Mouse (Mus musculus): Measurements from ENCODE around the gene Slc43a3.
A peak's percentile ranks its signal among the peaks of the same experiment; 100 is the strongest.

Gene Slc43a3

DNA sequence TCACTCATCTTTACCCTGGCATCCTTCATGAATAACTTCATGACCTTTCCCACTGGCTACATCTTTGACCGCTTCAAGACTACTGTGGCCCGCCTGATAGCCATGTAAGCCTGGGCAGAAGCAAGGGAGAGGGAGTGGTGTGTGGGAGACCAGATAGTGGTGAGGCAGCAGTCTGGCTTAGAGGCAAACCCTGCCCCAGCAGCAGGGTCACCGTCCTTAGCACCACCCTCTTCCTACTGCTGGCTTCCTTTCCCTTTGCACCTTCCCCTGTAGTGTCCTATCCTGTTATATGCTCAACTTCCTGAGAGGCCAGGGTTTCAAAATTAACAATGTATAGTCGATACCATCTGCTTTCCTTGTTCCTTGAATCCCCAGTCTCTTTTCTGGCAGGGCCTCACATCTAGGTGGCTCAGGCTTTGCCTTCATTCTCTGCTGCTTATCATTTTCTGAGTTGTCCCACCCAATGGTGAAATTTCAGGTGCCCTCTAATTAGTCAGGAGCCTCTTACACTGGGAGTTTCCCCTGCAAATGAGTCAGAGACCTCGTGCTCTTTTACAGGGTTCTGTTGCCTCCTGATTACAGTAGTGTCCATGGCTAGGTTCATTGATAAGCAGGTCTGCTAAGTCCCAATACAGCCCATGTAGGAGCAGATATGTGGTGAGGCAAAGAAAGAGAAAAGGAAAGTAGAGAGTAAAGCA is 2.0 kb downstream of the Slc43a3 start:
- DNase-seq: no peak

DNA sequence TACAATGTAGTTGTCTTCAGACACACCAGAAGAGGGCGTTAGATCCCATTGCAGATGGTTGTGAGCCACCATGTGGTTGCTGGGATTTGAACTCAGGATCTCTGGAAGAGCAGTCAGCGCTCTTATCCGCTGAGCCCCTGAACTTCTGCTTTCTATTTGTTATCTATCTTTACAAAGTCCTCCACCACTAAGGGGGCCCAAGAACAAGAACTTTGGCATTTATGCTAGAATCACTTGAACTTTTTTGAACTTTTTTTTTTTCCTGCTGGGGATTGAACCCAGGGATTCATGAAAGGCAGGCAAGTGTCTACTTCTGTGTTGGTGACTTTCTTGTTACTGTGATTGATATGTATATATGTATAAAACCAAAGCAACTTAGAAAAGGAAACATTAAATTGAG is 2.9 kb downstream of the Slc43a3 start:
- no peak for DNase-seq

DNA sequence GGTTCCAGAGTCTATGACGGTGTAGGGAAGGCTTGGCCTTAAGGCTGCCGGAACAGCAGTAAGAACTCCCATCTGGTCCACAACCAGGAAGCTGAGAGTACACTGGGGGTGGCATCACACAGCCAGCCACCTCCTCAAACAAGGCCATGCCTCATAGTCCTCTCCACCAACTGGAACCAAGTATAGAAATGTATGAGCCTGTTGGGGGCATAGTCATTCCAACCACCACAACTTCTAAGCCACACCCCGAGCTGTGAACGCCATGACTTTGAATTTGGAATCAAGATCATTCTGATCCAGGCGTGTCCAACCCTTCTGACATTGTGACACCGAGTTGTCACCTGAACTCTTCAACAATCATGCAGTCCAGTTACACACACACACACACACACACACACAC is 3.3 kb downstream of the Slc43a3 start:
- DNase-seq: no peak

DNA sequence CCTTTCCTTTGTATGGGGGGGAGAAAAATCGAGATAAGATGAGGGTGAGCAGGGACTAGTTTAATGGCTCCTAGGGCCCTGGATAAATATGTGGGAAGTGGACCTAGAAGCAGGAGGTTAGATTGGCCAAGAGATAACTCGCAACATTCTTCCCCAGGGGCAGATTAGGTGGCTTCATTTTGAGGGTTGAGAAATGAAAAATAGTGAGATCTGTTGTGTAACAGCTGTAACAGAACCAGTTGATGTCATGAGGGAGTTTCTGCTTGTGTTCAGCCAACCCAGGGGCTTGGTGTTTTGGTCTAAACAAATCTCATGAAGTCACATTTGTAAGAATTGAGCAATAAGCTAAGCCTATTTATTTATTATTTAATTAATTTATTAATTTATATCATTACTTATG is 5.0 kb downstream of the Slc43a3 start:
- no peak for DNase-seq

DNA sequence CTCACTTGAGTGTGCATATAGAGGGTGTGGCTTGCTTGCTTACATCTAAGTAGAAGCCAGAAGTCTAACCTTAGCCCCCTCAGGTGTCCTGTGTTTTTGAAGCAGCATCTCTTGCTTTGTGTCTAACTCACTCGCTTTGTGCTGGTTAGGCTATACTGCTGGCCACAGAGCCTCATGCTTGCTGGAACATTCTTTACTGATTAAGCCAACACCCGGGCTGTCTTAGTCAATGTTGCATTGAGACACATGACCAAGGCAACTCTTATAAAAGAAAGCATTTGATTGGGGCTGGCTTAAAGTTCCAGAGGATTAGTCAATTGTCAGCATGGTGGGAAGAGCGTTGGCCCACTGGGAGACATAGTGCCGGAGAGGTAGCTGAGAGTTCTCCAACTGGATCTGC is 5.4 kb downstream of the Slc43a3 start:
- DNase-seq: no peak

DNA sequence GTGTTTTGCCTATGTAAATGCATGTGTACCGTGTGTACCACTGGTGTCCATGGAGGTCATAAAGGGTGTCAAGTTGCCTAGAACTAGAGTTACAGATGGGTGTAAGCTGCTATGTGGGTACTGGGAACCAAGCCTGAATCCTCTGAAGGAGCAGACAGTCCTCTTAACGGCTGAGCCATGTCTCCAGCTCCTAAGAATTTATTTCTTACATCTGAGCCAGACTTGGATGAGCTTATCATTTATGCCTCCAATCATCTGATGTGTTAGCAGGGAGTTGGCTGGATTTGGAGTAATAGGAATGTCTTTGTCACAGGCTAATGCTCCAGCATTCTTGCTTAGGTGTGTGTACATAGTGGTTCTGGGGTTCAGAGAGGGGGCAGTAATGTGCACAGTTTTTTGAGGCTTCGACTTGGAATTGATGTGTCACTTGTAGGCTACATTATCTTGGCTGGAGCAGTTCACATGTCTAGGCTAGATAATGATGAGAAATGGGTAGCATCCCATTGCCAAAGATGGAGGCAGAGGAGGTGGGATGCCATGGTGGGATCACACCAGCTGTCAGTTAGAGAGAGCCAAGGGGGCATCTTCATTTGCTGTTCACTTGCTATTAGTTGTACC is 10.9 kb downstream of the Slc43a3 start:
- no peak for DNase-seq

DNA sequence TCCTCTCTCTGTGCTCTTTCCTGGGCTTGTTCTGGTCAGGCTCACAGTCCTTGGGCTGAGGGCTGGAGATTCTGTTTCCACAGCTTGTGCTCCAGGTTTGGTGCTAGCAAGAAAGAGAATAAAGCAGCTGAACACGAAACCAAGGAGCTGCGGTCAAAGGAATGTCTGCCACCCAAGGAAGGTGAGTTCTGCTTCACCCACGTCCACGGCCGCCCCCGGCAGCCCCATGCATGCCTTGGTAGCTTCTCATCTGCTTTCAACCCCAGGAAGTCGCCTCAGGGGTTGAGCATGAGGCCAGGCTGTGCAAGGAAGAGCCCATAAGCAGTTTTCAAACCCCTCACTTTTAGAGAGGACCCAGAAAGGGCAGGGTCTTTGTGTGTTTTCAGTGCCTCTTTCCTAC is 11.9 kb downstream of the Slc43a3 start:
- no peak for DNase-seq

DNA sequence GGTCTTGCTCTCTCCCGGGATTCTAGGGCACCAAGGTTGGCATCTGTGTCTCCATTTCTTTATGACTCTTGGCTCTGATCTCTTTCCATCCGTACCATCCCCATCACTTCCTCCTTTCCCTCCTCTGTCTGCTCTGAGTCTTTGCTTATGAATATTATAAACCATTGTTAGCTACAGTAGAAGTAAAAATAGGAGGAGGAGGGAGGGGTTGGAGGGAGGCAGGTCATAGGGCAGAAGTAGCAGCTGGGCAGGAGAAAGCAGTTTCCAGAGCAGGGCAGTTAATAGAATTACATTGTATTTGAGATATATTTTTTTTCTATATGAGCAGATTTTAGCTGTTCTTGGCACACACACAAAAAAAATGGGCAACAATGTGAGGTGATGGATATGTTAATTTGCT is 12.3 kb downstream of the Slc43a3 start:
- no peak for DNase-seq

DNA sequence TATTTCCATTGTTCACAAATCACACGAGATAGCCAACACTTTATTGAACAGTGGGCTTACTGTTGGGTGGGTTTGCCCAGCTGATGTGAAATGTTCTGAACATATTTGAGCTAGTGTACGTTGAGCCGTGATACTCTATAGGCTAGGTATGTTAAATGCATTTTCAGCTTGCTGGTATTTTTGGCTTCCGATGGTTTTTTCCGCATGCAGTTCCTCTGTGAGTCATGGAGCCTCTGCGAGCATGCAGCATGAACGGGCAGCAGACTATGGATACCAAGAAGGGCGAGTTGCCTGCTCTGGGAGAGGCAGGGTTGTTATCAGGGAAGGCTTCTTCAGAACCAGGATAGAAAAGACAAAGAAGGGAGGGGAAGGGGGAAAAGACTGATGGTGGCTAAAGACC is 14.6 kb downstream of the Slc43a3 start:
- DNase-seq: no peak

DNA sequence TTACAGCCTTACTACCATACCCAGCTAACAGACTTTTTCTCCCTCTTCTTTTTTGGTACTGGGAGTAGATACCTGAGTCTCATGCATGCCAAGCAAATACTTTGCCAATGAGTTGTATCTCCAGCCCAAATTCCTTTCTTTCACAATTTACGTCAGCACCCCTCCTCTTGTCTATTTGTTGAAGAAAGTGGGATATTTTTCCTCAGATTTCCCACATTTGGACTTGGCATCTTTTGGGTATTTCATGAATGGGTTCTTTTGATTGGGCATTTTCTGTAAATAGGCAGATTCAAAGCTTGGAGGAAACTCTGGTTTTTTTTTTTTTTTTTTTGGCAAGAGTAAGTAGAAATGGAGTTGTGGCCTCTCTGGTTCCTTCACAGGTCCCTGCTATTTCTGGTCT is 15.9 kb downstream of the Slc43a3 start:
- DNase-seq: no peak

DNA sequence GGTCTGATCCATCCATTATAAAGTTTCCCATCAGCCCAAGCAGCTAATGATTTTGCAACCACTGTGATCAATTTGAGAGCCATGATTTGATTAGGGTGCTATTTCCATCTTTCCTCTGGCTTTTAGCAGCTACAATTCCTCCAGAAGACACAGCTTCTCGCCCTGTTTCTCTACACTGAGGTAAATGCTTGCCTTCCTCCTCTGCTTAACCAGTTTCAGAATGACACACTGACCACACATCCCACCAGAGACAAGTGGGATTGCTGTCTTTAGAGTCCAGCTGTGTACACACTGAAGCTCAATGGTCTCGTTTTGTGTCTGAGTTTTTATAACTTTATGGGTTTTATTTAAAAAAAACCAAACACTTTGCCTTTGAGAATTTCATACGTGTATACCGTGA is 16.3 kb downstream of the Slc43a3 start:
- no peak for DNase-seq

DNA sequence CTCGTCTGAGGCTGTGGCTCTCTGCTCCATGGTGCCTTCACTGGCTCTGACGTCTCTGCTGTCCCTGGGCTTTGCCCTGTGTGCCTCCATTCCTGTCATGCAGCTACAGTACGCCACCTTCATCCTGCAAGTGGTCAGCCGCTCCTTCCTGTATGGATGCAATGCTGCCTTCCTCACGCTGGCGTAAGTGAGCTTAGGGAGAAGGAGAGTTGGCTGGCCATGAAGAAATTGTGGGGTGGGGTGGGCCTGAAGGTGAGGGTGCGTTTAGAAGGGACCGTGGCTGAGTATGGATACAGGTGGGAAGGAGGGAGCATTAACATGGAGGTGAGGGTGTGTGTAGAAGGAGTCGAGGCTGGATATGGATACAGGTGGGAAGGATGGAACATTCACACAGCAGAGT is 19.1 kb downstream of the Slc43a3 start:
- no peak for DNase-seq

DNA sequence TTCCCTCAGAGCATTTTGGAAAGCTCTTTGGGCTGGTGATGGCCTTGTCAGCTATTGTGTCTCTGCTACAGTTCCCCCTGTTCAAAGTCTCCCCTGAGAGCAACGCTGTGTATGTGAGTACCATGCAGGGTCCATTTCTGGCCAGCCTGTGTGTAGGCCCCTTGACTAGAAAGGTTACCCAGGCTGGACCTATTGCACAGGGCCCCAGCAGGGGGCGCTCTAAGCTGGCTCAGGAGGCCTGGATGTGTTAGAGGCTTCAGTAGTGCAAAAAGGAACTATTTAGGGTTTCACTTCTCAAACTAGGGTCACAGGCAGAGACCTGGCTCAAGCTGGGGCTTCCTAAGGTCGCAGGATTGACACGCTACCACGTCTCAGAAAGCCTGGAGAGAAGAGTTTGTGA is 19.9 kb downstream of the Slc43a3 start:
- peak; percentile 8 for DNase-seq

DNA sequence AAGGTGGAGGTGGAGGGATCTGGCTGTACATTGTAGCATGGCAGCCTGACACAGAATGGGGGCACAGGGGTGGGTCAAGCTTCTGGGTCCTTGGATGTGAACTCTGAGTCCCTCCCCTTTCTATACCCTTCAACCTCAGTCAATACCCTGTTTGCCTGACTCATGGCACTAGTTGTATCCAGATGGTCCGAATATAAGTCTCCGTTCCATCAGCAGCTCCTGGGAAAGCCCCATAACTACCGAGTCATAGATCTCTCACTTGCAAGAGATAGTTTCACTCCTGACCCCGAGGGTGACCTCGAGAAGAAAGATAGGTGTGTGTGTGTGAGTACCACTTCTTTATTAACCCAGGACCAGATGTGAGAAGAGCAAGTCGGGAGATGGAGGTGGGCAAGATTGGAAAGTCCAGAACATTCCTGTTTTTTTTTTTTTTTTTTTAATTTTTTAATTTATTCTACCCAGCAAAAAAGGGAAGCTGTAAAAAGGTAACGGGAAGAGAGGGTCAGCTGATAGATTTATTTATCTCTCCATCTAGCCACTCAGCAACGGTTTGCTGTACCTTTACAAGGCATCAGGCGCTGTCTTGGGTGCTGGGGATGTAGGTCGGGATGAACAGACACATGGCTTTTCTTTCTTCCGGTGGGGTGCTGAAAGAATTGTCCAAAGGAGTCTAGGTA is 22.3 kb downstream of the Slc43a3 start:
- no peak for DNase-seq

DNA sequence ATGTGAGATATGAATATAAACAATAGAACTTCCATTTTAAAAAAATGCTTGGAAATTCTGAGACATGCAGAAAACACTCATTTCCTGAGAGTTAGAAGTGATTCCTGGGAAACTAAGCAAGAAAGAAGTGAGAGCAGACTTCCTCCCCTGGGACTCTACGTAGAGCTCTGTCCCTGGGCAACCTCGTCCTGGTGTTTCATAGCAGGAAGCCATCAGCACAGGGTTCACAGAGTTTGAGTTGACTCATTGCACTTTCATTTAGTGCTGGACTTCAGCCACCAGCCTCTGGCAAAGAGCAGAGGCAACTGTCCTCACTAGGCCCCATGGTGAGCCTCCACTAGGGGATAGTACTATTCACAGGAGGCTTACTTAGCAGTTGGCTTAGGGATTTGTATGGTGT is 24.9 kb downstream of the Slc43a3 start:
- DNase-seq: no peak

DNA sequence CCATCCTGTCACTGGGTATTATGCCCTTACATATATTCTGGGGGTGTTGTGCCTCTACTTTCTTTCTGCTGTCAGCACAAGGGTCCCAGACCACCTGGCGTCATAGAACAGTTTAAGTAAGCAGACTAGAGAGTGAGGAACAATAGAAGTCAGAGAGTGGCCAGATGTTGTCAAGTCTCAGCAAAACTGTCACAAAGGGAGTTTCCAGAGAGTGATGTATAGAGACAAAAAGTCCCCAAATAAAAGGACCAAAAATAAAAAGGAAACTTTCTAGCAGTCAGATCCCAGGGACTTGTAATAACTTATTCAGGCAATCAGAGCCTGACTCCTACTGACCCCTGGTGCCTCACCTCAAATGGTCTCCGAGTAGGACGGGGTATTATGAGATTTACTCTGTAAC is 25.5 kb downstream of the Slc43a3 start:
- no peak for DNase-seq

DNA sequence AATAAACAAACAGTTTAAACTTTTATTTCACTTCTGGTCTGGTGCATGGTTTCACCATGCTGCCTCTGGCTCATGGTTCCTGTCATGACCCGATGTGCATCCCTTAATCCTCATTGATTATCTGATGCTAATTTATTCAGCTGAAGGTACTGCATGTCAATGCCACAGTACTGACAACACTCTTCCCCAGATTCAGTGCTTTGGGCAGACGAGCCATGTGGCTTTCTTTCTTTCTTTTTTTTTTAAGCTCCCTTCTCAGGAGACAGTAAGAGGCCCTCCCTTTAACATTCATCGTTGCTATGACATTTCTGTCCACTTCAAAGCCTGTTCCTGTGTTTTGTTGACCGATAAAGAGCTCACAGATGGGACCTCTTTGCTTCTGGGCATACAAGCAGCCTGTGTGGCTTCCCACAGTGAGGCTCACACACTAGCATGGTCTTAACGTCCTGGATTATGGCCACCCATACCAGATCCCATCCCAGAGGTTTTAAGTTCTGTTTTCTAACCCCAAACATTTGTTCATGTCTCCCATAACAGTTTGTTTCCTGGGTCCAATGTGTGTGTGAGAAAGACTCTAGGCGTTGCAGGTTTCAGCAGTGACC is 26.6 kb downstream of the Slc43a3 start:
- DNase-seq: no peak

DNA sequence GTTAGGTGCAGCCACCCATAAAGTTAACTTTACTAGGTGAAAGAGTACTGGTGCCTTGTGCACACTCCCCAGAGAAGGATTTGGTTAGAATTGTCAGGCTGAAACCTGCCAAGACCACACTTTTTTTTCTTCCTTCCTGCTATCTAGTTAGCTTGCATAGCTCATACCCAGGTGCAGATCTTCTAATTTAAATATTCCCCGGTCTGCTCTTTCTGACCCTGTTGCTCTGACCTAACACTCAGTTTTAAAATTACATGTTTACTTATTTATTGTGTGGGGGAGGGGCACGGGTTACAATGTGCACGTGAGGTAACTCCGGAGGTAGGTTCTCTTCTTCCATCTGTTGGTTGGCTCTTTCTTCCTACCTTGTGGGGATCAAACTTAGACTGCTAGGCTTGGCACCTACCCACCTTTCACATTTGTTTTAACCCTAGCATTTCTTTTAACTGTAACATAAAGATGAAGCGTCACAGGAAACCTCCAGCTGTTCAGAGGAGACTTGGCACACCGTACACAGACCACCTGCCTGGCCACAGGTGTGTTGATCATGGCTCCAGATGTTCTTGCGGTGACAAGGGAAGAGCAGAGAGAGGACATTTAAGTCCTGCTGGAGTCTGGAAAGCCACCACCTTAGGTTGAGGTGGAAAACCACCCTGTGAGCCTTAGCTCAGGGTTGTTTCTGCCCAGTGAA is 27.9 kb downstream of the Slc43a3 start:
- no peak for DNase-seq

DNA sequence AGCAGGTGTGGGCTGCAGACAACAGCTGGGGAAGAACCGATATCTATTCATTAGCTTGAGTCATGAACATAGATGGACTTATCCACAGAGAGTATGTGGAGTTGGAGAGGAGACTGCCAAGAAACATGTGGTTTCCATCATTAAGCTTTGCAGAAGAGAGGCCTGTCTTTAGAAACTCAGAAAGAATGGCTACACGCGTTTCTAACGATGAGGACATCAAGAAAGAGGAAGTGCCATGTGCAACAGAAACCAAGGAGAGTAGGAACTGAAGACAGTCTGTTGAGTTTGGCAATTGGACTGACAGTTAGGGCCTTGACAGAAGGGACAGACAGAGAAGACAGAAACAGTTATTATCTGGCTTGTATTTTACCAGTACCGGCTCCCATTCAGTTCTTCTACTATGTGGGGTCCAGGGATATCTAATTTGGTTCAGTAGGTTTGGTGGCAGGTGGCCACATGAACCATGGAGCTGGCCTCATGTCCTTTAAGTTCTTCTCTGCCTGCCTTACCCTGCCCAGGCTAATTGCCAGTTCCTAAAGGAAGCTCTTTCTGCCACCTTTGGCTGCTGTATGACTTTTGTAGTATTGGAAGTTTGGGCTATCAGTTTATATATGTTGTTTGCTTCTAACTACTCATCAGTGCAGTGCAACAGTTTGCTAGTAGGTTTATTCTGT is 31.1 kb downstream of the Slc43a3 start:
- DNase-seq: no peak

DNA sequence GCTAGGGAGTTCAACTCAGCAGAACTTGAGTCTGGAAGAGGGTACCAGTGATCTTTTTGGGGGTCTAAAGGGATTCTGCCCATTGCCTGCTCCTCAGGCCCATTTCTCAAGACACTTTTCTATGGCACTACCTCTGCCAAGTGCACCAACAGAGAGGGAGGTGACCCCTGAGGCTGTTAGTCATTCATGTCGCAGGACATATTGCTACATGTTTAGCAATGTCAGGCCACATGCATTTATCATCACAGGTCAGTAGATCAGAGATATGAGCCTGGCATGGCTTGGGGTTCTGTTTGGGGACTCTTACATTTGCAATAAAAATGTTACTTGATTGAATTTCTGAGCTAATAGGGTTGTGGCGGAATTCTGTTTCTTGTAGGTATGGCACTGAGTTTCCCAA is 39.2 kb downstream of the Slc43a3 start:
- no peak for DNase-seq

DNA sequence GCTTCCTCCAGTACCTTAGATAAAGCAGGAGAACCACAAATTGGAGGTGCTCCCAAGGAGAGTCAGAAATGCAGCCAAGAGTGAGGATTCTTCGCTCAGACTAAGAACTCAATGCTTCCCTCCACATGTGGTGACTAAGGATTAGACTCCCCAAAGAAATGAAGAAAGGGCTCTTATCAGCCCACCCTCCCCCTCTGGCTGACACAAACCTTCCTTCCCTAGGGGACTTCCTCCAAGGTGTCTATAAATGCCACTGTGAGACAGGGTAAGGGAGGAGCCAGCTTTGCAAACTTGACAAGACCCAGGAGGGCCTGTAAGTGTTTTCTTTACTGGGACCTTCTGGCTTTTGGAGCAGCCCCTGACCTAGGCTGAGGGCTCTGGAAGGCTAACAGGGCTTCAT is 43.8 kb downstream of the Slc43a3 start, which contains the start of gene Prg2:
Gene Prg2 (plus strand): TSS at position 274 of the 400 bp plus-strand sequence.
- no peak for DNase-seq

DNA sequence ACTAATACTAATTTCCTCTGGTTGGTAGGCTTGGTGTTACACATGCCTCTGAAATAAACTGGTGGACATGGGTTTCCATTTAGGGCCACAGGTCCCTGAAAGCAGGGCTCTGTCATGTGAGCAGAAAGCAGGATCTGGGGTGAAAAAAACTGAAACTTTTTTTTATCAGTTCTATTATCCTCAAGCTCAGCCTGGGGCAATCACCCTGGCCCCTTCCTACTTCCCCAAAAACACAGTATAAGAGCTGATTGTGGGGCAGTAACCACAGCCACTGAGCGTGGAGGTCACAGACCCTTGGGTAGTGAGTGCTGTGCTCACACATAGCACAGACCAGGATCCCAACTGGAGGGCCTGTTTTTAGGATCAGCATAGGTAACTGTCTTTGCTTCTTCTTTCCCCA is 51.6 kb downstream of the Slc43a3 start, which contains the start of gene Prg3:
Gene Prg3 (plus strand): TSS at position 286 of the 400 bp plus-strand sequence.
- no peak for DNase-seq

DNA sequence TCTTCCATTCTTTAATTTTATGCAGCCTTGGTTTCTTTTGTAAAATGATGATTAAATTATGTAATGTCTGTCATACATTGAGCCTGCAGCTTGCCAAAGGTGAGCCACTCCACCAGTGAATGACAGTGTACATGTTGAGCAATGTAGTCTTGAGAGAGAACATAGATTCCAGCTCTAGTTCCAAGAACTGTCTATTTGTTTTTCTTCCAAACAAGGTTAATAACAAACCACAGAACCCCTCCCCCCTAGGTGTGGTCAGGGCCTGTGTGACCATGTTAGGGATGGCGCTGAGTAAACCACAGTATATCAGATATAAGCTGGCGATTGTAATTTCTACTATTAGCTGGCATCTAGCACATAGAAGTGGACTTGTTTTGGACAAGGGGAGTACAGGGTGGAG is 60.0 kb downstream of the Slc43a3 start:
- no peak for DNase-seq

Measured in cerebellum, adult 9-10 months (tissue).